Mouse (Mus musculus) myocyte (in vitro differentiated cells): ENCODE measurements around the gene Eef1b2. TPM values are rescaled to one million over a fixed set of nuclear protein-coding genes. Genes with fewer than 3 reads are reported as not detected.
"Not testable (repeated sequence)": the region's sequence is repeated elsewhere in the genome, so short reads cannot be mapped to it uniquely, and the experiment has no call there.

ENCODE experiments used
- H3K27me3 ChIP-seq: one replicate; pipeline ENCODE4 v1.6.1; 2011; ENCODE audit not compliant: control insufficient read depth, insufficient read depth, insufficient read length
- H3K36me3 ChIP-seq: one replicate; pipeline ENCODE4 v1.6.1; 2011; ENCODE audit not compliant: control insufficient read depth, insufficient read depth
- H3K4me2 ChIP-seq: one replicate; pipeline ENCODE4 v1.6.1; 2011; ENCODE audit warnings: low read depth, control low read depth
- H3K4me3 ChIP-seq: one replicate; pipeline ENCODE4 v1.5.1; 2011; ENCODE audit warnings: mild to moderate bottlenecking, control low read depth, moderate library complexity
- H3K79me2 ChIP-seq: one replicate; pipeline ENCODE4 v1.6.1; 2011; ENCODE audit not compliant: control insufficient read depth, insufficient read depth
- H3ac ChIP-seq: one replicate; pipeline ENCODE4 v1.6.1; 2011; ENCODE audit not compliant: control insufficient read depth, insufficient read length
- CEBPB ChIP-seq: IDR thresholded peaks from 2 replicates; pipeline ENCODE4 v1.6.1; 2011; ENCODE audit warnings: mild to moderate bottlenecking, moderate library complexity; ENCODE audit not compliant: poor library complexity, insufficient read depth, severe bottlenecking
- E2F4 ChIP-seq: IDR thresholded peaks from one replicate; pipeline ENCODE4 v1.6.1; 2011; ENCODE audit warnings: mild to moderate bottlenecking, control low read depth, moderate library complexity; ENCODE audit not compliant: insufficient read depth
- MAX ChIP-seq: IDR thresholded peaks from one replicate; pipeline ENCODE4 v1.6.1; 2011; ENCODE audit warnings: low read depth, mild to moderate bottlenecking, control low read depth
- MYOD1 ChIP-seq, 3 experiments: IDR thresholded peaks; one replicate each; pipeline ENCODE4 v1.6.1; 2011; ENCODE audit warnings: control low read depth in 2 of 3, low read depth in 2 of 3, mild to moderate bottlenecking in 2 of 3, moderate library complexity in 1 of 3; ENCODE audit not compliant: insufficient read length in 2 of 3, control insufficient read depth in 1 of 3
- MYOG ChIP-seq, 3 experiments: IDR thresholded peaks; one replicate each; pipeline ENCODE4 v1.6.1; 2011; ENCODE audit warnings: control low read depth in 2 of 3, low read depth in 2 of 3, mild to moderate bottlenecking in 2 of 3; ENCODE audit not compliant: insufficient read length in 2 of 3, control insufficient read depth in 1 of 3, insufficient read depth in 1 of 3
- POLR2A ChIP-seq: IDR thresholded peaks from one replicate; pipeline ENCODE4 v1.6.1; 2011; ENCODE audit warnings: low read depth, mild to moderate bottlenecking, control low read depth, moderate library complexity; ENCODE audit not compliant: insufficient read length
- POLR2AphosphoS2 ChIP-seq: IDR thresholded peaks from one replicate; pipeline ENCODE4 v1.6.1; 2011; ENCODE audit warnings: low read depth, control low read depth; ENCODE audit not compliant: insufficient read length
- REST ChIP-seq: IDR thresholded peaks from one replicate; pipeline ENCODE4 v1.6.1; 2011; ENCODE audit warnings: mild to moderate bottlenecking, control low read depth, moderate library complexity; ENCODE audit not compliant: insufficient read depth, insufficient read length
- SRF ChIP-seq: IDR thresholded peaks from one replicate; pipeline ENCODE4 v1.6.1; 2011; ENCODE audit warnings: low read depth; ENCODE audit not compliant: control insufficient read depth, insufficient read length
- TCF12 ChIP-seq: IDR thresholded peaks from one replicate; pipeline ENCODE4 v1.6.1; 2011; ENCODE audit warnings: mild to moderate bottlenecking, control low read depth; ENCODE audit not compliant: poor library complexity, insufficient read depth, severe bottlenecking
- TCF3 ChIP-seq: IDR thresholded peaks from one replicate; pipeline ENCODE4 v1.6.1; 2011; ENCODE audit warnings: low read depth, control low read depth; ENCODE audit not compliant: insufficient read length
- USF1 ChIP-seq: IDR thresholded peaks from one replicate; pipeline ENCODE4 v1.6.1; 2011; ENCODE audit warnings: low read depth, mild to moderate bottlenecking, control low read depth, moderate library complexity
- polyA plus RNA-seq: library from polyadenylated mRNA; unstranded; fragments of >200 nt; fragmentation: generic; extraction: Trizol; gene quantifications from one replicate; pipeline ENCODE4 v1.2.1, GENCODE M21; 2012; ENCODE audit warnings: missing spikeins

Gene Eef1b2
- polyA plus RNA-seq, 1 experiment, result 1,523 TPM

GRCm38 (mm10) chr1:63134530-63134929 is 42.1 kb upstream of the Eef1b2 start:
- Histone ChIP-seq H3K36me3 (no peaks in the 10 kb centered on the region), H3ac (no peak overlapping the region), H3K27me3 (no peaks in the 10 kb centered on the region), H3K4me2 (no peak overlapping the region), H3K79me2 (no peaks in the 10 kb centered on the region), H3K4me3 (no peak overlapping the region)
- TF ChIP-seq SRF, result no peak
- no peak for TF ChIP-seq POLR2AphosphoS2

DNA sequence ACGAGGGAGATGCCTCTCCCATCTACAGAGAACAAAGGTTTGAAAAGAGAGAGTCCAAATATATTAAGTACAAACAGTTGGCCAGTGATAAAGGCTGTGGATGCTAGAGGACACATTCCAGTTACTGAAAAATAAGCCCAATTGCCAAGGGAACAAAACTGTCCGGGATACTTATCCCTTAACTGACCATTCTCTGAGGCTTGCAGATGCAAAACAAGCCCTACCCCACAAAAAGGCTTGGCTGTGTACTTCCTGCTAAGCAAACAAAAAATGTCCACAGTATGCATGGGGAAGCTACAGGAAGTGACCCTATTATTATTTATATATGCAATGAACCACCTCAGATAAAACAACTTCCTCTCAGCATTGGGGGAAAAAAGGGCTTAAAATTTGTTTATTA is 38.7 kb upstream of the Eef1b2 start:
- Histone ChIP-seq H3ac (no peak overlapping the region), H3K4me3 (no peak overlapping the region), H3K4me2 (no peak overlapping the region), H3K27me3 (no peaks in the 10 kb centered on the region), H3K36me3 (peaks cover 14% of the 10 kb centered on the region), H3K79me2 (no peaks in the 10 kb centered on the region)
- TF ChIP-seq SRF (no peak), POLR2AphosphoS2 (no peak), USF1 (no peak), MAX (no peak), TCF3 (no peak), TCF12 (no peak), REST (no peak)

DNA sequence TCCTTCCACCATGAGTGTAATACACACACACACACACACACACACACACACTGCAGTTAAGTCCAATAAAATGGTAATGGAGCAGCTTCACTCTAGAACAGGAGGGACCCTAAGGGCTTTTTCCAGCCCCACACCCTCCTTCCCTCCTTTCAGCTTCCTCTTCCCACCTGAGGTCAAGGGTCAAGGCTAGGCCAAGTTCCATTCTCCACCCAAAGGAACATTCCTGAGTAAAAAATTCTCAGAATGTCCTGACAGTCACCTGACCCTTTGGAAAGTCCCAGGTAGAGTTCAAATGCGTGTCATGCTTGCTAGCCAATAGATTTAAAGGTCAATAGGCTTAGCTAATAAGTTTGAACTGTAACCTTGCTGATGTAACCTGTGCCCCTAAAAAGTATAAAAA is 38.0 kb upstream of the Eef1b2 start:
- not testable (repeated sequence) for H3K4me3 ChIP-seq, H3ac ChIP-seq, H3K27me3 ChIP-seq, H3K79me2 ChIP-seq, H3K4me2 ChIP-seq
- H3K36me3 ChIP-seq, result peaks cover 19% of the 10 kb centered on the region

DNA sequence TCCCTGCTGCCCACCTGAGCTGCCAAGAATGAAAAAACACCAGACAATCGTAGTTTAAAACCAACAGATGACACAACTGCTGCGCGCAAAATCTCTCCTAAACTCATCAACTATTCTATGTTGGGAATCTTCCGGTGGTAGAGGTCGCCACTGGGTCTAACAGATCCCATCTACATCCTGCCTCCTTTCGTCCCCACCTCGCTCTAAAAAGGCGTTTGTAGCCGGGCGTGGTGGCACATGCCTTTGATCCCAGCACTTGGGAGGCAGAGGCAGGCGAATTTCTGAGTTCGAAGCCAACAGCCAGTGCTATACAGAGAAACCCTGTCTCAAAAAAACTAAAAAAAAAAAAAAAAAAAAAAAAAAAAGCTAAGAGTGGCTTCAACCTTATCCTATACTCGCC is 36.4 kb upstream of the Eef1b2 start:
- Histone ChIP-seq H3K4me2 (no peak overlapping the region), H3K36me3 (peaks cover 35% of the 10 kb centered on the region)
- no peak for TF ChIP-seq MAX
- TF ChIP-seq MYOG (IDR thresholded peaks at IDR 0.05; ENCODE audit: control insufficient read depth in 1 of 3, insufficient read depth in 1 of 3, insufficient read length in 2 of 3, low read depth in 2 of 3), result no peak
- TF ChIP-seq REST, result no peak
- TF ChIP-seq SRF, result no peak
- TF ChIP-seq CEBPB, result no peak
- no peak for TF ChIP-seq POLR2A

GRCm38 (mm10) chr1:63168638-63169037 is 8.0 kb upstream of the Eef1b2 start:
- H3K36me3 ChIP-seq, result peaks cover 43% of the 10 kb centered on the region
- TF ChIP-seq CEBPB, result no peak
- TF ChIP-seq USF1, result no peak
- no peak for TF ChIP-seq TCF12
- TF ChIP-seq POLR2A, result no peak
- TF ChIP-seq POLR2AphosphoS2, result no peak
- TF ChIP-seq E2F4, result no peak
- no peak for TF ChIP-seq REST
- no peak for TF ChIP-seq MYOD1 (IDR thresholded peaks at IDR 0.05; ENCODE audit: control insufficient read depth in 1 of 3, insufficient read length in 2 of 3, low read depth in 2 of 3)
- no peak for TF ChIP-seq MYOG (IDR thresholded peaks at IDR 0.05; ENCODE audit: control insufficient read depth in 1 of 3, insufficient read depth in 1 of 3, insufficient read length in 2 of 3, low read depth in 2 of 3)
- no peak for TF ChIP-seq SRF
- TF ChIP-seq MAX, result no peak
- TF ChIP-seq TCF3, result no peak
- H3K4me3 ChIP-seq, result no peak overlapping the region
- H3K4me2 ChIP-seq, result no peak overlapping the region
- no peak overlapping the region for H3ac ChIP-seq
- H3K79me2 ChIP-seq, result peaks cover 13% of the 10 kb centered on the region
- H3K27me3 ChIP-seq, result no peaks in the 10 kb centered on the region

More for the DNA sequence above, 36.4 kb upstream of the Eef1b2 start:
- no peak overlapping the region for H3K4me3 ChIP-seq
- H3ac ChIP-seq, result no peak overlapping the region
- no peaks in the 10 kb centered on the region for H3K79me2 ChIP-seq
- no peaks in the 10 kb centered on the region for H3K27me3 ChIP-seq

DNA sequence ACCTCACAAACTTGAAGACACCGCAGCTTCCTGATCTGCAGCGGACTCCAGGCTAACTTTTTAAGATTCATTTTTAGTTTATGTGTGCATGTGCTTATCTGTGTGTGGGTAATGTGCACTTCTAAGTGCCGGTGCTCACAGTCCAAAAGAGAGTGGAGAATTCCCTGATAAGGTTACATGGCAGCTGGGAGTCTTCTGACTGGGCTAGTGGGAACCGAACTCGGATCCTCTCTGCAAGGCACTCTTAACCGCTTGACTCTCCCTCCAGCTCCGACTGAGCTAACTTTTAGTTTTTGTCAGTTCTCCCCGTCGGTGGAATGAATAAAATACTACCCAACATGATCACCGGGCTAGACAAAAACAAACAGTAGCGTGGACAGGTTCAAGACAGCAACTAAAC is 772 bp upstream of the Eef1b2 start:
- Histone ChIP-seq H3K27me3 (no peaks in the 10 kb centered on the region), H3K79me2 (peaks cover 51% of the 10 kb centered on the region), H3K4me3 (peak overlapping the region; percentile 99), H3K36me3 (peaks cover 30% of the 10 kb centered on the region), H3ac (peak overlapping the region; percentile 83), H3K4me2 (peak overlapping the region; percentile 97)
- TF ChIP-seq USF1 (no peak), POLR2A (no peak), REST (no peak), E2F4 (no peak), TCF12 (no peak), CEBPB (no peak), POLR2AphosphoS2 (no peak)
